Mouse (Mus musculus): ENCODE measurements around the gene Exoc3l4. TPM values are rescaled to one million over a fixed set of nuclear protein-coding genes. Genes with fewer than 3 reads are reported as not detected.
A peak's percentile ranks its signal among the peaks of the same experiment; 100 is the strongest.

Exoc3l4 gene
- polyA plus RNA-seq, 1 experiment from 2014 or later: 1.9 TPM

- Histone ChIP-seq H3K4me1 (replicated peaks; ENCODE audit: control insufficient read depth, insufficient read depth, low read length) (peaks cover 24% of the 10 kb centered on the region), H3K4me3 (replicated peaks; ENCODE audit: low read length) (peak overlapping the region; percentile 35), H3K27ac (ENCODE audit: low read length) (no peak overlapping the region), H3K36me3 (ENCODE audit: control insufficient read depth, insufficient read depth) (no peaks in the 10 kb centered on the region), H3K4me2 (ENCODE audit: low read length) (peak overlapping the region; percentile 42), H3K27me3 (replicated peaks; ENCODE audit: control insufficient read depth, insufficient read depth, low read length) (peaks cover 58% of the 10 kb centered on the region), H3K9me3 (ENCODE audit: control insufficient read depth, low read length) (no peaks in the 10 kb centered on the region), H3K9ac (replicated peaks; ENCODE audit: low read depth, low read length) (peak overlapping the region; percentile 45)
- ATAC-seq: no peak
- WGBS: 2% methylated on average over 43 of the region's 43 CpGs
These were observed 6.8 kb downstream of the Exoc3l4 start for GRCm38 (mm10) chr12:111423570-111424129.

GRCm38 (mm10) chr12:111424547-111424946 lies 7.7 kb downstream of the Exoc3l4 start:
- Histone ChIP-seq H3K9me3 (ENCODE audit: control insufficient read depth, low read length) (no peaks in the 10 kb centered on the region), H3K36me3 (ENCODE audit: control insufficient read depth, insufficient read depth) (no peaks in the 10 kb centered on the region), H3K27ac (ENCODE audit: low read length) (no peak overlapping the region), H3K4me1 (replicated peaks; ENCODE audit: control insufficient read depth, insufficient read depth, low read length) (peaks cover 33% of the 10 kb centered on the region), H3K4me3 (replicated peaks; ENCODE audit: low read length) (no peak overlapping the region), H3K9ac (replicated peaks; ENCODE audit: low read depth, low read length) (no peak overlapping the region), H3K4me2 (ENCODE audit: low read length) (no peak overlapping the region), H3K27me3 (replicated peaks; ENCODE audit: control insufficient read depth, insufficient read depth, low read length) (peaks cover 62% of the 10 kb centered on the region)
- 20% methylated on average over 9 of the region's 9 CpGs for WGBS
- no peak for ATAC-seq

GRCm38 (mm10) chr12:111425258-111425657 lies 8.4 kb downstream of the Exoc3l4 start:
- H3K4me1 ChIP-seq (replicated peaks; ENCODE audit: control insufficient read depth, insufficient read depth, low read length): peaks cover 39% of the 10 kb centered on the region
- H3K4me2 ChIP-seq (ENCODE audit: low read length): no peak overlapping the region
- H3K27me3 ChIP-seq (replicated peaks; ENCODE audit: control insufficient read depth, insufficient read depth, low read length): peaks cover 67% of the 10 kb centered on the region
- H3K9me3 ChIP-seq (ENCODE audit: control insufficient read depth, low read length): no peaks in the 10 kb centered on the region
- no peak overlapping the region for H3K4me3 ChIP-seq (replicated peaks; ENCODE audit: low read length)
- 3% methylated on average over 15 of the region's 15 CpGs for WGBS
- H3K27ac ChIP-seq (ENCODE audit: low read length): no peak overlapping the region
- no peaks in the 10 kb centered on the region for H3K36me3 ChIP-seq (ENCODE audit: control insufficient read depth, insufficient read depth)
- 0 out of 2 replicates have a peak, but pooled peaks have one; percentile 22 for ATAC-seq
- no peak overlapping the region for H3K9ac ChIP-seq (replicated peaks; ENCODE audit: low read depth, low read length)

GRCm38 (mm10) chr12:111425789-111426460 lies 9.1 kb downstream of the Exoc3l4 start:
- Histone ChIP-seq H3K9me3 (ENCODE audit: control insufficient read depth, low read length) (no peaks in the 10 kb centered on the region), H3K4me3 (replicated peaks; ENCODE audit: low read length) (no peak overlapping the region), H3K36me3 (ENCODE audit: control insufficient read depth, insufficient read depth) (no peaks in the 10 kb centered on the region), H3K27me3 (replicated peaks; ENCODE audit: control insufficient read depth, insufficient read depth, low read length) (peaks cover 73% of the 10 kb centered on the region), H3K9ac (replicated peaks; ENCODE audit: low read depth, low read length) (no peak overlapping the region), H3K4me2 (ENCODE audit: low read length) (peak overlapping the region; percentile 15; the same call in 1 of the 2 replicates), H3K27ac (ENCODE audit: low read length) (no peak overlapping the region), H3K4me1 (replicated peaks; ENCODE audit: control insufficient read depth, insufficient read depth, low read length) (peaks cover 39% of the 10 kb centered on the region)
- WGBS: 14% methylated on average over 29 of the region's 29 CpGs
- ATAC-seq: peak; percentile 59

- no peak for ATAC-seq
- H3K27me3 ChIP-seq (replicated peaks; ENCODE audit: control insufficient read depth, insufficient read depth, low read length): peaks cover 64% of the 10 kb centered on the region
These were observed 10.8 kb downstream of the Exoc3l4 start for GRCm38 (mm10) chr12:111427438-111428113.

GRCm38 (mm10) chr12:111428364-111428763 lies 11.5 kb downstream of the Exoc3l4 start:
- peaks cover 56% of the 10 kb centered on the region for H3K27me3 ChIP-seq (replicated peaks; ENCODE audit: control insufficient read depth, insufficient read depth, low read length)
- peaks cover 37% of the 10 kb centered on the region for H3K4me1 ChIP-seq (replicated peaks; ENCODE audit: control insufficient read depth, insufficient read depth, low read length)
- WGBS: 22% methylated on average over 8 of the region's 8 CpGs
- H3K9me3 ChIP-seq (ENCODE audit: control insufficient read depth, low read length): no peaks in the 10 kb centered on the region
- no peak for ATAC-seq
- no peak overlapping the region for H3K9ac ChIP-seq (replicated peaks; ENCODE audit: low read depth, low read length)
- no peaks in the 10 kb centered on the region for H3K36me3 ChIP-seq (ENCODE audit: control insufficient read depth, insufficient read depth)
- no peak overlapping the region for H3K4me2 ChIP-seq (ENCODE audit: low read length)
- no peak overlapping the region for H3K4me3 ChIP-seq (replicated peaks; ENCODE audit: low read length)
- no peak overlapping the region for H3K27ac ChIP-seq (ENCODE audit: low read length)

More at GRCm38 (mm10) chr12:111427438-111428113, 10.8 kb downstream of the Exoc3l4 start:
- no peak overlapping the region for H3K4me2 ChIP-seq (ENCODE audit: low read length)
- no peaks in the 10 kb centered on the region for H3K9me3 ChIP-seq (ENCODE audit: control insufficient read depth, low read length)
- WGBS: 34% methylated on average over 12 of the region's 12 CpGs
- H3K36me3 ChIP-seq (ENCODE audit: control insufficient read depth, insufficient read depth): no peaks in the 10 kb centered on the region
- no peak overlapping the region for H3K4me3 ChIP-seq (replicated peaks; ENCODE audit: low read length)
- peaks cover 39% of the 10 kb centered on the region for H3K4me1 ChIP-seq (replicated peaks; ENCODE audit: control insufficient read depth, insufficient read depth, low read length)
- no peak overlapping the region for H3K27ac ChIP-seq (ENCODE audit: low read length)
- H3K9ac ChIP-seq (replicated peaks; ENCODE audit: low read depth, low read length): no peak overlapping the region

GRCm38 (mm10) chr12:111428961-111429911 lies 12.4 kb downstream of the Exoc3l4 start:
- WGBS: under 1% methylated on average over 38 of the region's 40 CpGs
- H3K27me3 ChIP-seq (replicated peaks; ENCODE audit: control insufficient read depth, insufficient read depth, low read length): peaks cover 48% of the 10 kb centered on the region

GRCm38 (mm10) chr12:111430049-111430867 lies 13.4 kb downstream of the Exoc3l4 start:
- Histone ChIP-seq H3K4me3 (replicated peaks; ENCODE audit: low read length) (peak overlapping the region; percentile 48), H3K9ac (replicated peaks; ENCODE audit: low read depth, low read length) (no peak overlapping the region; the same call in 1 of the 2 replicates), H3K9me3 (ENCODE audit: control insufficient read depth, low read length) (no peaks in the 10 kb centered on the region), H3K36me3 (ENCODE audit: control insufficient read depth, insufficient read depth) (no peaks in the 10 kb centered on the region), H3K4me1 (replicated peaks; ENCODE audit: control insufficient read depth, insufficient read depth, low read length) (peaks cover 34% of the 10 kb centered on the region), H3K4me2 (ENCODE audit: low read length) (peak overlapping the region; percentile 78), H3K27me3 (replicated peaks; ENCODE audit: control insufficient read depth, insufficient read depth, low read length) (peaks cover 38% of the 10 kb centered on the region), H3K27ac (ENCODE audit: low read length) (no peak overlapping the region)
- ATAC-seq: no peak
- WGBS: 17% methylated on average over 27 of the region's 27 CpGs

More at GRCm38 (mm10) chr12:111428961-111429911, 12.4 kb downstream of the Exoc3l4 start:
- no peak overlapping the region for H3K27ac ChIP-seq (ENCODE audit: low read length)
- no peaks in the 10 kb centered on the region for H3K36me3 ChIP-seq (ENCODE audit: control insufficient read depth, insufficient read depth)
- peaks cover 34% of the 10 kb centered on the region for H3K4me1 ChIP-seq (replicated peaks; ENCODE audit: control insufficient read depth, insufficient read depth, low read length)
- peak overlapping the region; percentile 48 for H3K4me3 ChIP-seq (replicated peaks; ENCODE audit: low read length)
- peak overlapping the region; percentile 68 for H3K9ac ChIP-seq (replicated peaks; ENCODE audit: low read depth, low read length)
- no peaks in the 10 kb centered on the region for H3K9me3 ChIP-seq (ENCODE audit: control insufficient read depth, low read length)
- H3K4me2 ChIP-seq (ENCODE audit: low read length): peak overlapping the region; percentile 78
- ATAC-seq: peak; percentile 47

Data from forebrain, embryonic 16.5 days (tissue).